Mouse (Mus musculus) gastrocnemius, postnatal 14 days (tissue): ENCODE data around the gene Slc39a1. TPM values are rescaled to one million over a fixed set of nuclear protein-coding genes. Genes with fewer than 3 reads are reported as not detected.
"Not testable (repeated sequence)": the region's sequence is repeated elsewhere in the genome, so short reads cannot be mapped to it uniquely, and the experiment has no call there.

Source experiments
- DNase-seq: peaks from one replicate; pipeline ENCODE4 v3.0.0; 2021; ENCODE audit warnings: mixed read lengths
- intact Hi-C: fragments of 180-260 bp; cut with DNase I; formaldehyde crosslinking; loops from one replicate; pipeline ENCODE4 v1.15.1; 2025; ENCODE audit warnings: low total_unique reads
- microRNA-seq, 2 experiments: library from miRNA; unstranded; fragments of <30 nt; microRNA quantifications; one replicate each; pipeline ENCODE4 v1.2.0; 2021
- total RNA-seq, 2 experiments: library from RNA; stranded (reverse); gene quantifications; 2 replicates each; pipeline ENCODE4 v1.2.3; 2021

Gene Slc39a1
- total RNA-seq, 2 experiments from 2014 or later: 57.8 to 62.7 TPM

DNA sequence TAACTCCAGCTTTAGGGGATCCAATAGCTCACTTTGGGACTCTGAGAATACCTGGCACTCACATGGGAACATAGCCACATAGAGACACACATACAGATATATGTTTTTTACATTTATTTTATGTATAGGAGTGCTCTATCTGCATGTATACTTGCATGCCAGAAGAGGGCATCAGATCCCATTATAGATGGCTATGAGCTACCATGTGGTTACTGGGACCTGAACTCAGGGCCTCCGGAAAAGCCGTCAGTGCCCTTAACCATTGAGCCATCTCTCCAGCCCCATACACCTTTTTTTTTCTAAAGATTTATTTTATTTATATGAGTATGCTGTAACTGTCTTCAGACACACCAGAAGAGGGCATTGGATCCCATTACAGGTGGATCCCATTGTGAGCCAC lies 36.2 kb downstream of the Slc39a1 start:
- DNase-seq: no peak
- intact Hi-C loops: no loop called here

DNA sequence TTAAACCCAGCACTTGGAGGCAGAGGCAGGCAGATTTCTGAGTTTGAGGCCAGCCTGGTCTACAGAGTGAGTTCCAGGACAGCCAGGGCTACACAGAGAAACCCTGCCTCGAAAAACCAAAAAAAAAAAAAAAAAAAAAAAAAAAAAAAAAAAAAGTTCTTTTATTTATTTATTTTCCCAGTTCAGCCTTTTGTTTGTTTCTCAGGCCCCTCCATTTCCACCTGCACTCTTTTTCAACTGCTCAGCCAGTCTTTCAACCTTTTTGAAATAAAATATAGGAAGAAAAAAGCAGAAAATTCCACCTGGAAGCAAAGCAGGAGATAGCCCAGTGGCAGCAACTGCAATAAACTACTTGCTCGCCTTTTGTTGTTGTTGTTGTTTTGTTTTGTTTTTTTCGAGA lies 41.4 kb downstream of the Slc39a1 start:
- intact Hi-C loops, DNase-seq: not testable (repeated sequence)

DNA sequence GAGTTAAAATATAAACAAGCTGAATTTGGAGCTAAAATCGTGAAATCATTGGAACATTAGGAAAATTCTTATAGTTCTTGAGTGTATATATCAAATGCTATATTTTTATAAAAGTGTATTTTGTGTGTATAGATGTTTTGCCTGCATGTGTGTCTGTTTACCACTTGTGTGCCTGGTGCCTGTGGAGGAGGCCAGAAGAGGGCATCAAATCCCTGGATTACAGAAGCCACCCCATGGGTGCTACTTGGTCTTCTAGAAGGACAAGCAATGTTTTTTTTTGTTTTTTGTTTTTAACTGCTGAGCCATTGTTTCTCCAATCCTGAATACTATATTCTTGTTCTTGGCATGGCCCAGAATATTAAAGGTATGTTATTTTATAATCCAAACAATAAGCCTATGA lies 42.6 kb downstream of the Slc39a1 start:
- intact Hi-C loops: loop anchor here (5.0 kb wide), 1 partner anchor 82 kb away; no protein-coding TSS in a partner anchor
- no peak for DNase-seq

DNA sequence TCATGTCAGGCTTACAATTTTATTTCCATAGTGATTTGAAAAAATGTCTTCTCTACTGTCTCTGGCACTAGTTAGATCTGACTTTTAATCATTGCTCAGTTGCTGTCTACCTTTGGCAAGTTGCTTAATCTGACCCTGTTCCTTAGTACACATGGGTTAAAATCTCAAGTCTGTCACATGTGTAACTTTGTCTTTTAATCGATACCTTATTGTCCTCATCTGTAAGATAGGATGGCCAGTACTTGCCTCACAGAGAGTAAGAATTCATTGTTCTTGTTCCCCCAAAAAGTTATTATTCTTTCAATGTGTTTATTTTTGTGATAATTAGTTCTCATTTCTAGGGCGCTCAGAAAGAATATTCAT lies 44.0 kb downstream of the Slc39a1 start:
- DNase-seq: no peak
- intact Hi-C loops: loop anchor here (5.0 kb wide), 1 partner anchor 80 kb away; no protein-coding TSS in a partner anchor

DNA sequence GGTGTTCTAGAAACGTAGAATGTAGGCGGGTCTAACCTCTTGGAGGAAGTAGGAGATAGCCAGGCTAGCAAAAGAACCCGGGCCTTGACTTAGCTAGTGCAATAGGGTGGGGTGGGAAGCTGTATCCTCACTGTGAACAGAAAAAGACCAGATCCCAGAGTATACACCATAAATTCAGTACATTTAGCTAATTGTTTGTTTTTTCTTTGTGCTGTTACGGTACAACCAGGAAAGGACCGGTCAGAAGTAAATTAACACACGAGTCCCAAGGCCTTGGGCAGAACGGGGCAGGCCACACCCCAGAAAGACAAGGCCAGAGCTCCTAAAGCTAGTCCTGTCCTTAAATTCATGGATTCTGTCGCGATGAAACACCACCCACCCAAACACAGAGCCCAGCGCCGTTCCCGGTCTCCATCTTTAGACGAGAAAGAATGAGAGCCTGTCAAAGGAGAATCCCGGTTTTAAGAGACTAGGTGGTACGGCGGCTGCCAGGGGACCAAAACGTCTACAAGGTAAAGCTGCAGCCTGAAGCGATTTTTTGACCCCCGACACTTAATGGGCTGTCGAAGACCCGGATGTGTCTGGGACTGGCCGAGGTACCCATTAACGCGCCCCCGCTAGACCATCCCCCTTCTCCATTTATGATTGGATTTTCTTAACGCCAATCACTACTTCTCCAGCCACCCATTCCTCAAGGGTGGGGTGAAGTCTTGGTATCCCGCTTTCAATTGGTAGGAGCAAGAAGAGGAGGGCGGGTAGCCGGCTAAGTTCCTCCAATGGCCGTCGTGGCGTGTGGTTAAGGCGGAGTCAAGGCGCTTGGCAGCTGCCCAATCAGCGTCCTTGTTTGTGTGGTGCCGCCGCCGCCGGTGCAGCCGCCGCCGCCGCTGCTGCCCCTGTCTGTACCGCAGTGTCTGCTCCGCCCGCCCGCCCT lies 44.6 kb downstream of the Slc39a1 start, which contains the start of gene Gatad2b:
Gatad2b (plus strand) TSS at position 834 of the 931 bp plus-strand sequence.
- peak; percentile 99 for DNase-seq

DNA sequence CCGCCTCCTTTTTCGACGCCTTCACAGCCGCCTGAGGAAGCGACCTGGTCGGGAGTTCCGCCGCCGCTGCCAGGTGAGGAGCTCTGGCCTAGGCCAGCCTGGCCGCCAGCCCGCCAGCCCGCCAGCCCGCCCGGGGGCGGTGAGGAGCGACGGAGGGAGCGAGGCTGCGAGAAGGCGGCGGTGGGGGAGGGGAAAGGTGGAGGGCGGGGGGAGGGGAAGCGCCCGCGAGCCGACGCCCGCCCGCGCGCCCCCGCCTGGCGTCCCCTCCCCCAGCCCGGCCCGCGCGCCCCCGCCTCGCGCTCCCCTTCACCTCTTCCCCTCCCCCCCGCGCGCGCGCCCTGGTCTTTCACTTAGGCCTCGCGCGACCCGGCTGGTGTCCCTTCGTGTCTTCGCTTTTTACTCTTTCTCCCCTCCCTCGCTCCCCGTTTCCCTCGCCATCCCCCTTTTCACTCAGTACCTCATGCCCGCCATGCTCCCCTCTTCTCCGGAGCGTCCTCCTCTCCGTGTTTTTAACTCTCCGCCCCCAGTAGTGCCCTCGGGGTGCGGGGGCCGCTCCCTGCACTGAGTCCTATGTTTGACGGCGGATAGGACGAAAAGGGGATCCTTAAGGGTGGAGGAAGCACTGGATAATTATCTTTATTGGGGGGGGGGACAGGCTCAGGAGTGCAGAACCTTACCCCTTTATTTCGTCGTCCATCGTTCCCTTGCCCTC lies 45.5 kb downstream of the Slc39a1 start:
- intact Hi-C loops: loop anchor here (5.0 kb wide), 1 partner anchor 79 kb away; no protein-coding TSS in a partner anchor
- peak; percentile 75 for DNase-seq

More for the DNA sequence above, 44.6 kb downstream of the Slc39a1 start, which contains the start of gene Gatad2b:
- intact Hi-C loops: loop anchor here (5.0 kb wide), 1 partner anchor 80 kb away; no protein-coding TSS in a partner anchor

DNA sequence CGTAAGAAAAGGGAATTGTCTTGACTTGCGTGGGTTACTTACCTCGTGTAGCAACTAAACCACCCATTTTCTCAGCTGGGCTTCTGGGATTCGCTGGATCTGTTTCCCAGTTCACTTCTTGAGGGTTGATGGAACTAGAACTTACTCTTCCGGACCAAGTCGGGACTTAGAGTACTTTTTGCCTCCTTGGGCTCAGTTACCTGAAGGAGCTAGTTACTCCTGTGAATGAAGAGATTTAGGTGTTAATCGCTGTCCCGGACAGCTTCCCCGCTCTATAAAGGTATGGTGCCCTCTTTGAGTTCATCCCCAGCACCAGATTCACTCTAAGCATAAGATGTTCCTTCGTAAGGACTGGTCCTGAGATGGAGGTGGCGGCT lies 46.1 kb downstream of the Slc39a1 start:
- no peak for DNase-seq
- intact Hi-C loops: loop anchor here (5.0 kb wide), 1 partner anchor 78 kb away; no protein-coding TSS in a partner anchor

DNA sequence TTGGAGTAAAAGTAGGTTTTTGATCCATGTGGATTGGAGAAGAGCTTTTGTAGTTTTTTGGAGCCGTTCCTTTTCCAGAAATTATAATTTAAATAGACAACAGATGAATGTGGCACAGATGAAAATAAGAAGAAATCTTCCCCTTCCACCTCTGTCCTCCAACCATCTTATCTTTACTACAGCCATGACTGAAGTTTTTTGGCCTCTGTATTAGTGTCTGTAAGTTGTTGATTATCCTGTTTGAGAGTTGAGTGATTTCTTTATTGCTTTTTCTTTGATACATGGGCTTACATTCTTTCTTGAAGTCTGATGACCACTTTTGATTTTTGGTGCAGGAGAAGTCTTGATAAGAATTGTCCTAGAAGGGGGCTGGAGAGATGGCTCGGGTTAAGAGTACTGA lies 46.7 kb downstream of the Slc39a1 start:
- DNase-seq: no peak
- intact Hi-C loops: loop anchor here (5.0 kb wide), 1 partner anchor 78 kb away; no protein-coding TSS in a partner anchor

Small RNA genes lying within 50 kb of the gene (microRNA-seq; reads per million reads assigned to microRNA genes)
- 0 reads per million in 2 experiments for gene Mir7012

Other genes starting within 250 kb of the Slc39a1 start
- 10 to 100 TPM; 45.2 to 50.2 TPM for gene Hax1, start 249.4 kb upstream of the Slc39a1 start, total RNA-seq
- gene 4933434E20Rik, start 196.5 kb upstream of the Slc39a1 start, total RNA-seq: 10 to 100 TPM; 46.8 to 56.9 TPM
- gene Ubap2l, start 195.5 kb upstream of the Slc39a1 start, total RNA-seq: 10 to 100 TPM; 90.4 to 95.0 TPM
- 100 to 1,000 TPM; 346 to 601 TPM for gene Tpm3, start 175.5 kb upstream of the Slc39a1 start, total RNA-seq
- gene Nup210l, start 144.0 kb upstream of the Slc39a1 start, total RNA-seq: under 1 TPM; 0.04 to 0.08 TPM
- gene Rps27, start 34.5 kb upstream of the Slc39a1 start, total RNA-seq: 100 to 1,000 TPM; 889 to 951 TPM
- gene Rab13, start 34.5 kb upstream of the Slc39a1 start, total RNA-seq: 10 to 100 TPM; 10.8 to 11.8 TPM
- 10 to 100 TPM; 41.6 to 47.5 TPM for gene Jtb, start 16.6 kb upstream of the Slc39a1 start, total RNA-seq
- gene Creb3l4, start 4.7 kb upstream of the Slc39a1 start, total RNA-seq: under 1 TPM; 0.27 to 0.39 TPM
- gene Crtc2, start 6.0 kb downstream of the Slc39a1 start, total RNA-seq: 10 to 100 TPM; 13.5 to 14.1 TPM
- gene Dennd4b, start 17.0 kb downstream of the Slc39a1 start, total RNA-seq: 10 to 100 TPM; 44.8 to 45.3 TPM
- 10 to 100 TPM; 41.5 to 43.2 TPM for gene Gatad2b, start 45.0 kb downstream of the Slc39a1 start, total RNA-seq
- 1 to 10 TPM; 1.9 to 2.3 TPM for gene Slc27a3, start 141.8 kb downstream of the Slc39a1 start, total RNA-seq
- 10 to 100 TPM; 15.7 to 17.7 TPM for gene Ints3, start 185.4 kb downstream of the Slc39a1 start, total RNA-seq
- 10 to 100 TPM; 14.9 to 15.6 TPM for gene Npr1, start 217.7 kb downstream of the Slc39a1 start, total RNA-seq
- gene Ilf2, start 228.0 kb downstream of the Slc39a1 start, total RNA-seq: 10 to 100 TPM; 32.6 to 35.9 TPM
- 10 to 100 TPM; 57.3 to 59.6 TPM for gene Snapin, start 242.9 kb downstream of the Slc39a1 start, total RNA-seq